Mouse (Mus musculus) liver, postnatal 0 days (tissue): ENCODE data around the gene Bbs9.

ENCODE experiments used
- CTCF ChIP-seq: sonication (generic); IDR thresholded peaks from 2 replicates; pipeline ENCODE4 v1.5.1; 2016; ENCODE audit warnings: antibody characterized with exemption, low read depth
- EP300 ChIP-seq: IDR thresholded peaks from 2 replicates; pipeline ENCODE4 v1.6.1; 2016; ENCODE audit warnings: antibody characterized with exemption, low read depth, mild to moderate bottlenecking

DNA sequence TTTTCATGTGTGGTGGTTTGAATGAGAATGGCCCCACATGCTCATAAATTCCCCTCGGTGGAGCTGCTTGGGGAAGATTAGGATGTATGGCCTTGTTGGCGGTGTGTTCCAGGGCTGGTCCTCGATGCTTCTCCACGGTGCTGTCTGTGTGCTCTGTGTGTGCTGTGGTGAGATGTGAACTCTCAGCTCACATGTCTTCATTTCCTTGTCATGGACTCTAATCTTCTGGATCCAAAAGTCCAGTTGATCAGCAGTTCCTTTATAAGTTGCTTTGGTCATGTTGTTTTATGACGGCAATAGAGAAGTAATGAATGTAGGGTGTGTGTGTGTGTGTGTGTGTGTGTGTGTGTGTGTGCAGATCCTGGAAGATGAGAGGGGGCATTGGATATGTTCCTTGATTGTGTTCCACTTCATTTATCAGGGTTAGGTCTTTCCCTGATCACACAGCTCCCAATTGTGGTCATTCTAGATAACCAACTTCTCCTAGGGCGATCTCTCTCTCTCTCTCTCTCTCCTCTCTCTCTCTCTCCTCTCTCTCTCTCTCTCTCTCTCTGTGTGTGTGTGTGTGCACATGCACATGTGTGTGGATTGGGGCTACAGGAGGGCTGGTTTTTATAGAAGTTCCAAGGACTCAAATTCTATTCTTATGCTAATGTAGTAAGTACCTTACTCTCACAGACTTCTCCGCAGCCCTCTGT, 201.8 kb downstream of the Bbs9 start:
- TF ChIP-seq CTCF (no peak), EP300 (no peak)
